Mouse (Mus musculus): ENCODE data around the gene Slc26a6.

- no peak for TF ChIP-seq CTCF (IDR thresholded peaks at IDR 0.05; ENCODE audit: insufficient read depth, low read depth, low read length)
- TF ChIP-seq POLR2A (IDR thresholded peaks at IDR 0.05; ENCODE audit: insufficient read depth, low read depth, low read length) = no peak
Measured at GRCm38 (mm10) chr9:108855335-108855734, 2.3 kb downstream of the Slc26a6 start.
